Mouse (Mus musculus) hindbrain, embryonic 14.5 days (tissue): ENCODE data around the gene Sdr9c7. TPM values are rescaled to one million over a fixed set of nuclear protein-coding genes. Genes with fewer than 3 reads are reported as not detected.
"Not testable (repeated sequence)": the region's sequence is repeated elsewhere in the genome, so short reads cannot be mapped to it uniquely, and the experiment has no call there.

Source experiments
- ATAC-seq: fragments of 200-750 bp; cut with Nextera tagmentation; 2 replicates; pipeline ENCODE4 v1.8.0; 2017; ENCODE audit warnings: moderate number of reproducible peaks, mild to moderate bottlenecking, moderate TSS enrichment, moderate library complexity; ENCODE audit not compliant: low FRiP score
- DNase-seq: peaks from one replicate; pipeline ENCODE4 v3.0.0-alpha.2; 2015; ENCODE audit warnings: low spot score
- H3K27ac ChIP-seq: fragments of 300-500 bp; sonication (generic); 2 replicates; pipeline ENCODE4 v1.5.1; 2014; ENCODE audit warnings: mild to moderate bottlenecking, moderate library complexity
- H3K27me3 ChIP-seq: fragments of 300-500 bp; sonication (generic); 2 replicates; pipeline ENCODE4 v1.6.1; 2014; ENCODE audit warnings: mild to moderate bottlenecking, low read length, mixed read lengths; ENCODE audit not compliant: control insufficient read depth, insufficient read depth
- H3K36me3 ChIP-seq: fragments of 300-500 bp; sonication (generic); replicated peaks from 2 replicates; pipeline ENCODE4 v1.6.1; 2014; ENCODE audit not compliant: control insufficient read depth, insufficient read depth
- H3K4me1 ChIP-seq: fragments of 300-500 bp; sonication (generic); replicated peaks from 2 replicates; pipeline ENCODE4 v1.6.1; 2014; ENCODE audit warnings: antibody characterized with exemption, low read length, mixed read lengths; ENCODE audit not compliant: control insufficient read depth, insufficient read depth
- H3K4me2 ChIP-seq: fragments of 300-500 bp; sonication (generic); replicated peaks from 2 replicates; pipeline ENCODE4 v1.6.1; 2014; ENCODE audit warnings: mild to moderate bottlenecking, moderate library complexity
- H3K4me3 ChIP-seq: fragments of 300-500 bp; sonication (generic); replicated peaks from 2 replicates; pipeline ENCODE4 v1.5.1; 2014; ENCODE audit warnings: mild to moderate bottlenecking, low read length
- H3K9ac ChIP-seq: fragments of 300-500 bp; sonication (generic); 2 replicates; pipeline ENCODE4 v1.6.1; 2014
- H3K9me3 ChIP-seq: fragments of 300-500 bp; sonication (generic); 2 replicates; pipeline ENCODE4 v1.6.1; 2016; ENCODE audit warnings: low read length; ENCODE audit not compliant: control insufficient read depth
- WGBS: fragments of 180-500 bp; shearing (Covaris S2); extraction: QIAGEN DNeasy Blood & Tissue Kit; methylation state at CpG from one replicate; pipeline ENCODE4 v1.1.7; 2014; 5-methylcytosine and 5-hydroxymethylcytosine counted together
- polyA plus RNA-seq: library from polyadenylated mRNA; unstranded; fragments of >200 nt; fragmentation: Nextera tagmentation; extraction: Ambion mirVana; gene quantifications from 2 replicates; pipeline ENCODE4 v1.2.1, GENCODE M21; 2014

Sdr9c7 gene
- polyA plus RNA-seq, 1 experiment from 2014 or later: not detected

DNA sequence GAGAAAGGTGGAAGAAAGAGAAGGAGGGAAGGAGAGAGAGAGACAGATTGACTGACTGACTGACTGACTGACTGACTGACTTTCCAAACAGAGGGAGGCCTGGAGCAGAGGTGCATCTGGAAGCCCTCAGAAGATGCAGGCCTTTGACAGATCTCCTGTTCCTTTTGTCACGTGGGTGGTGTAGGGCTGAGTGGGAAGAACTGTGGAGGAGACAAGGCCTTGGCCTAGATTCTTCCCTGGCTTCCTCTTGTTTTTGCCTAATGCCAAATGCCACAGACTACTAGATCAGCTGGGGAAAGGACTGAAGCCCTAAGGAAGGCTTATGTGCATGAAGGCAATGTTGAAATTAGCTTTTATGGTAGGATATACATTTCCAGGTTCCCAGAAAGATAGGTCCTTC is 4.8 kb downstream of the Sdr9c7 start:
- ATAC-seq: no peak

DNA sequence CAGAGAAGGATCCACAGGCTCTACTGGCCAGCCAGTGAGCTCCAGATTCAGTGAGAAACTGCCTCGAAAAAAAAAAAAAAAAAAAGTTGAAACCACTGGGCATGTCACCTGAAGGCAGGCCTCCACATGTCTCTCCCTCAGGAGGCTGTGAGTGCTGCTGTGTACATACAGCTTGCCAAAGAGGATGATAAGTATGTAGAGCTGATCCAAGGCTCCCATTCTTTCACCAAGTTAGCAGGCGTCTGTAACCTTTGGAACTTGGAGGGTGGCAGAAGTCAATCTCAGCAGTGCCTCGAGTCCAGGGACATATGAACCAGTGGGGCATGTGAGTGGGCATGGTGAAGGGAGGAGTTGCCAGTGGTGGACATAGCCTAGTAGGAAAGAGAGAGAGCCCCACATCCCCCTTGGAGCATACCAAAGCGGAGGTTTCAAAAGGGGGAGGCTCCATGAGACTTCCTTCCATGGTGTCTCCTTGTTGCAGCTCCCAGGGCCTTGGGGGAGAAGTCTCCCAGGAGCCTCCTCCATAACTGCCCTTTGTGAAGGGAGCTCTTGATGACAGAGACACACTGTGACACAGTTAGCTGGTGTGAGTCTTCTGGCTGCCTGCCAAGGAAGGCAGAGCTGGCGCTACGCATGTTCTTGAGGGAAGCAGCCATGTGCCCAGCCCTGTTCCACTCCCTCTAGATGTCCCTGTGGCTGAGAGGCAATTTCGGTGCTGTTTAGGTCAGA is 6.6 kb downstream of the Sdr9c7 start:
- no peak for DNase-seq

More for the DNA sequence above, 4.8 kb downstream of the Sdr9c7 start:
- H3K4me3 ChIP-seq: no peak overlapping the region
- 0 out of 2 replicates have a peak, but pooled peaks cover 3% of the 10 kb centered on the region for H3K4me1 ChIP-seq
- 63% methylated on average over 1 of the region's 1 CpGs for WGBS
- no peak overlapping the region for H3K27ac ChIP-seq
- H3K27me3 ChIP-seq: no peaks in the 10 kb centered on the region
- DNase-seq: no peak
- H3K4me2 ChIP-seq: no peak overlapping the region
- no peak overlapping the region for H3K9ac ChIP-seq
- H3K36me3 ChIP-seq: no peaks in the 10 kb centered on the region
- H3K9me3 ChIP-seq: no peaks in the 10 kb centered on the region

DNA sequence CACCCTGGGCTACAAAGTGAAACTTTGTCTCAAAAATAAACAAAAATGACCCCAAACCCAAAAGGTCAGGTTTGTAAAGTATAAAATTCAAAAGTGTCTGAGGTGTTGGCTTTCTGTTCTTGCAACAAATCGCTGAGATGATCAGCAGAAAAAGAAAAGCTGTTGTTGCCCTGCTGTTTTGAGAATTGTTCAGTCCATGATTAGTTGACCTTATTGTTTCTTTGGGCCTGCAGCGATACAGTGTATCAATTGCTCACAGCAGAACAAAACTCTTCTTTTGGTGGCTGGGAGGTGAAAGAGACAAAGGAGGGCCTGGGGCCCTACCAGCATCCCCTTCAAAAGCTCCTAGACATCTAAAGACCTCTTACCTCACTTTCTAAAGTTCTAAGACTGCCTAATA is 7.8 kb downstream of the Sdr9c7 start:
- no peak for ATAC-seq

More for the DNA sequence above, 6.6 kb downstream of the Sdr9c7 start:
- H3K9me3 ChIP-seq: no peaks in the 10 kb centered on the region
- H3K27me3 ChIP-seq: no peaks in the 10 kb centered on the region
- ATAC-seq: no peak
- no peak overlapping the region for H3K4me3 ChIP-seq
- H3K36me3 ChIP-seq: no peaks in the 10 kb centered on the region
- H3K4me2 ChIP-seq: no peak overlapping the region
- no peak overlapping the region for H3K27ac ChIP-seq
- WGBS: 65% methylated on average over 7 of the region's 7 CpGs
- H3K4me1 ChIP-seq: 0 out of 2 replicates have a peak, but pooled peaks cover 3% of the 10 kb centered on the region
- no peak overlapping the region for H3K9ac ChIP-seq

DNA sequence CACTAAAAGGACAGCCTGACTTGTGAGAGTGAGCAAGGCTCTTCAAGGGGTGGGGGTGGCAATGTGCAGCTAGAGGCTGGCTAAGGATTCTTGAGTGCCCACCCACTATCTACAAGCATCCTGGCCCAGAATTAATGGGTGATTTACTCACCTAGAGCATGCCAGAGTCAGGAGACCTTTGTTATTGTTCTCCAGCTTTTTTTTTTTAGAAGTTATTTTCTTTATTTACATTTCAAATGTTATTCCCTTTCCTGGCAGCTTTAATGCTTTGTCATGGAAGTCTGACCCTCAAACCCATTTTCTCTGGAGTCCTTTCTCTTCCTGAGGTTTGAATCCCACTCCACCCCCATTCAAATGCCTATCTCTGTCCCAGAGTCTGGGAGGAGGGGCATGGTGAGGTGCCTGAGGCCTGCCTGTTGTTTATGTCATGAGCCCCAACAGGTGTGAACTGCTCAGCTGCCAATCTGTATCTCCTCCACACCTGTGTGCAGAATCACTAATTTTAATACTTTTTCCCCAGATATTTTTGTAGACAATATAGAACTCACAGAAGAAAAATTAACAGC is 9.2 kb downstream of the Sdr9c7 start:
- ATAC-seq (no peak), DNase-seq (no peak)
- 0 out of 2 replicates have a peak, but pooled peaks cover 3% of the 10 kb centered on the region for H3K4me1 ChIP-seq
- no peak overlapping the region for H3K9ac ChIP-seq
- no peaks in the 10 kb centered on the region for H3K9me3 ChIP-seq
- H3K4me3 ChIP-seq: no peak overlapping the region
- H3K4me2 ChIP-seq: no peak overlapping the region
- no peak overlapping the region for H3K27ac ChIP-seq
- H3K27me3 ChIP-seq: no peaks in the 10 kb centered on the region
- no peaks in the 10 kb centered on the region for H3K36me3 ChIP-seq

More for the DNA sequence above, 7.8 kb downstream of the Sdr9c7 start:
- no peak for DNase-seq
- Histone ChIP-seq H3K9ac (no peak overlapping the region), H3K4me1 (0 out of 2 replicates have a peak, but pooled peaks cover 3% of the 10 kb centered on the region), H3K9me3 (no peaks in the 10 kb centered on the region), H3K27ac (no peak overlapping the region), H3K27me3 (no peaks in the 10 kb centered on the region), H3K4me2 (no peak overlapping the region), H3K36me3 (no peaks in the 10 kb centered on the region), H3K4me3 (no peak overlapping the region)
- 44% methylated on average over 2 of the region's 2 CpGs for WGBS

DNA sequence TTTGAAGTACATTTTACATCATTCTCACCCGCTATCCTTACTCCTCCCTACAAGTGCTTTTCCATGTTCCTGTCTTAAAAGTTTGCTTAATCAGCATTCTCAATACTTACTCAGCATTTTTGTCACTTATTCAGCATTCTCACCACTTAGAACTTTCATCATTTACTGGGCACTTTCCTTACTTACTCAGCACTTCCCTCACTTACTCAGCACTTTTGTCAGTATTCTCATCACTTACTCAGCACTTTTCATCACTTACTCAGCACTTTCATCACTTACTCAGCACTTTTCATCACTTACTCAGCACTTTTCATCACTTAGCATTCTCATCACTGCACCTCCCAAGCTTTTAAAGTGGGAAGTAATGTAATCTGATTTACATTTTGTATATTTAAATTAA is 17.3 kb downstream of the Sdr9c7 start:
- Histone ChIP-seq H3K27me3 (no peaks in the 10 kb centered on the region), H3K4me3 (no peak overlapping the region), H3K9ac (no peak overlapping the region), H3K4me2 (no peak overlapping the region), H3K36me3 (no peaks in the 10 kb centered on the region), H3K27ac (no peak overlapping the region), H3K4me1 (no peaks in the 10 kb centered on the region), H3K9me3 (no peaks in the 10 kb centered on the region)
- WGBS: 94% methylated on average over 1 of the region's 1 CpGs
- DNase-seq: no peak
- no peak for ATAC-seq

DNA sequence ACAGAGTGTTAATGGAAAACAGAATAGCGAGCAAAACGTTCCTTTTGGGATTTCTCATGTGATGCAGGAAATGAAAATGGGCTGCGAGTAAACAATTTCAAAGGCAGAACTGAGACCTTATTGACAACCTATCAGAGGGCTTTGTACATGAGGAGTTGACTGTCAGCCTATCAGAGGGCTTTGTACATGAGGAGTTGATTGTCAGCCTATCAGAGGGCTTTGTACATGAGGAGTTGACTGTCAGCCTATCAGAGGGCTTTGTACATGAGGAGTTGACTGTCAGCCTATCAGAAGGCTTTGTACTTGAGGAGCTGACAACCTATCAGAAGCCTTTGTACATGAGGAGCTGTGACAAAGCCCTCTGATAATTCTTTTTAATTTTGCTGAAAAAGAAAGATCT is 18.9 kb downstream of the Sdr9c7 start:
- H3K9me3 ChIP-seq, H3K27me3 ChIP-seq, H3K4me3 ChIP-seq, H3K36me3 ChIP-seq, ATAC-seq, H3K27ac ChIP-seq, H3K9ac ChIP-seq, DNase-seq, H3K4me2 ChIP-seq, H3K4me1 ChIP-seq: not testable (repeated sequence)
- WGBS: 83% methylated on average over 3 of the region's 3 CpGs

DNA sequence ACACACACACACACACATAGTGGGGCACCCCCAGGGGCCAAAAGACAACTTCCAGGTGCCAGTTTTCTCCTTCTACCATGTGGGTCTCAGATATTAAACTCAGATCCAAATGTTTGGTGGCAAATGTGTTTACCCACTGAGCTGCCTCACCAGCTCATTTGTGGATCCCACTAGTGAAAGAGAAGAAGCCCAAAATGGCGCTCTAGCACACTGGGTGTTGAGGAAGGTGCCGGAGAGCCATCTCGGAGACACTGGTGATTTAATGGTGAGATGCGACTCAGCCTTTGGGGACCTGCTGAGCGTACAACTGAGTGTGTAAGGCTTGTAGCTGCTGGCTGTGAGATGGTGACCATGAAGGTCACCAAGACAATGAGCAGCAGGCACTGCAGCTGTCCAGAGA is 19.3 kb downstream of the Sdr9c7 start:
- Histone ChIP-seq H3K9ac (no peak overlapping the region), H3K4me3 (no peak overlapping the region), H3K36me3 (no peaks in the 10 kb centered on the region), H3K27me3 (no peaks in the 10 kb centered on the region), H3K4me2 (no peak overlapping the region), H3K27ac (no peak overlapping the region), H3K4me1 (no peaks in the 10 kb centered on the region), H3K9me3 (no peaks in the 10 kb centered on the region)
- DNase-seq: no peak
- 93% methylated on average over 5 of the region's 5 CpGs for WGBS
- ATAC-seq: no peak

DNA sequence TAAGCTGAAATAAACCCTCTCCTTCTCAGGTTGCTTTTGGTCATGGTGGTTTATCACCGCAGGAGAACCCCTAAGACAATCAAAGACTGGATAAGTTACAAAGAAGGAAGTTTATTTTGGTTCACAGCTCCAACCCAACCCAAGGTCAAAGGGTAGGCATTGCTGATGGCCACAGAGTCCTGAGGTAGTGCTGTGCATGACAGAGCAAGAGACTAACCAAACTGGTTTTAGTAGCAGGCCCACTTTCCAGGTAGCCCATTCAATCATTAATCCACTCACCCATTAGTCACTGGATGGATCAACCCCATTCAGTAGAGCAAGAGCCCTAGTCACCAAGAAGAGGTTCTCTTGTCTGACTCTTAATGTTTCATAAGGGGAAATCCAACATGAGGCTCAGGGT is 23.9 kb downstream of the Sdr9c7 start:
- no peaks in the 10 kb centered on the region for H3K27me3 ChIP-seq
- no peaks in the 10 kb centered on the region for H3K9me3 ChIP-seq
- no peak overlapping the region for H3K9ac ChIP-seq
- H3K36me3 ChIP-seq: no peaks in the 10 kb centered on the region
- no peak for DNase-seq
- no peak overlapping the region for H3K4me2 ChIP-seq
- no peak for ATAC-seq
- WGBS: 88% methylated on average over 1 of the region's 1 CpGs
- no peaks in the 10 kb centered on the region for H3K4me1 ChIP-seq
- H3K27ac ChIP-seq: no peak overlapping the region
- H3K4me3 ChIP-seq: no peak overlapping the region

DNA sequence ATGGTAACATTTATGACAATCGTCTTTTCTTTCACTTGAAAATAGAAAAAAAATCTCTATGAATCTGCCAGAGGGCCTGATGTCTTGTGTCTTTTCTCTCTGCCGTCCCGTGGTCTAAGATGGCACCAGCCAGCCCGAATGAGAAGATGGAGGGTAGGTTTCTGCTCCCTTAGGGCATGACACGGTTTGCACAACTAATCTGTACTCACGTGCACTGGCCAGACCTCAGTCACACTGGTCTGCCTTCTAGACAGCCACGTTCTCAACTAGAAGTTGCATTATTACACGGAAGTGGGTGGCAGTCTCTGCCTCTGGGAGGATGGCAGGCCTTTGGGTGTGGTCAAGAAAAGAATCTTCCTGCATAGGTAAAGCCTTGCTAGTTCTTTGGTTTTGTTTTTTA is 24.7 kb downstream of the Sdr9c7 start:
- Histone ChIP-seq H3K27me3 (no peaks in the 10 kb centered on the region), H3K27ac (no peak overlapping the region), H3K36me3 (no peaks in the 10 kb centered on the region), H3K4me3 (no peak overlapping the region), H3K4me2 (no peak overlapping the region), H3K9me3 (no peaks in the 10 kb centered on the region), H3K9ac (no peak overlapping the region), H3K4me1 (no peaks in the 10 kb centered on the region)
- WGBS: 91% methylated on average over 8 of the region's 8 CpGs
- DNase-seq (no peak), ATAC-seq (no peak)
